Mouse (Mus musculus) urinary bladder, postnatal 10 days (tissue): ENCODE results near the gene Hpgds.

Source experiments
- DNase-seq: peaks from one replicate; pipeline ENCODE4 v3.0.0; 2022; ENCODE audit warnings: low spot score

Gene Hpgds

DNA sequence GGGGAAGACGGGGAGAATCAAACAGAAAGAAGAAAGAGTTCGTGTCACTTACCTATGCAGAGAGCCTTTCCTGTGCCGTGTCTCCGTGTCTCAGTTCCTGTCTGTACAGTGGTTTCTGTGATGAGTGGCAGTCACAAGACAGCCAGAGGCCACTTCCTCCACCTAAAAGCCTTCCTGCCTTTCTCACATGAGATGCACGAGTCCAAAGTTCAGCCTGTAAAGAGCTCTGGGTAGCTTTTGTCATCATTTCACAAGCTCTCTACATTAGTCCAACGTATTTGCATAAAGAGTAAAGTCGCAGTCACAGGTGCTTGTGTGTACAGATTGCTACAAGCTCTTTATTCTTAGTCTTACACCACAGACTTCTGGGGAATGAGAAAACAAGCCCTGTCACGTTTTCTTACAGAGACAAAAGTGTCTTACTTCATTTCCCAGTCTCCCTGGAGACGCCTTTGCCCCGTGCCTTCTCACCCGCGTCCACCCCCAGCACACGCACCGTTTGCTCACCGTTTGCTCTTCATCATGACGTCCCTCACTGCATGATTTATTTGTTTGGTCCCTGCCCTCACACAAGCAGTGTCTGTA, at the start of gene Hpgds:
Gene Hpgds (minus strand): TSS at position 288 of the 585 bp plus-strand sequence.
- DNase-seq: no peak

DNA sequence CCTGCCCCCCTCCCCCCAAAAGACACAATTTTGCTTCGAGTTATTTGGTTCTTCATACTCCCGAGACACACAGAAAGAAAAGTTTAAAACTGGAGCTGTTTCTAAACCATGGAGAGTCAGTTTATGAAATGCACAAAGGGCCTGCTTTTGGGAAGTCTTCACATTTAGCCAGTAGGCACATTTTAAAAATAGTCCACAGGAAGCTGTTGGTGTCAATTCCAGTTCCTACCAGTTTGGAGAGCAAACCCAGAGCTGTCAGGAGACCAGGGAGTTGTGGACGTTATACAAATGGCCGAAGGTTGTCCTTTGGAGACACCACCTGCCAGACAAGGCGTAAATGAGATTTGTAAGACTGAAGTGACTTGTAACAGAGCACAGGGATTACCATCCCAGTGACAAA, 20.3 kb upstream of the Hpgds start:
- DNase-seq: no peak

DNA sequence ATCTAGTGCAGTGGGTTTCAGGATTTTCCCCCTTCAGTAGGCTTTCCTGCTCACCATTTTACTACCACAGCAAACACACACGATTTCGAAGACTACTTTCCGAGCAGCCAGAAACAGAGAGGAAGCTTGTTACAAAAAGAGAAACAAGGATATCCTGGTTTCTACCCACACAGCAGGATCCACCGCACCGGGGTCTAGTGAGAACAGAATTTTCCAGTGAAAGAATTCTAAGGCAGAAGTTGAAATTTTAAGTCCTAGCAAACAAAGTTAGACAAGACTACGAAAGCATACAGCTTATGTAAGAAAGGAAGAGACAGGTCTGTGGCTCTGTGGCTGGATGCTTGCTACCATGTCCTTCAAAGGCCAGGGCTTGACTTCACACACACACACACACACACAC, 19.4 kb upstream of the Hpgds start:
- no peak for DNase-seq

DNA sequence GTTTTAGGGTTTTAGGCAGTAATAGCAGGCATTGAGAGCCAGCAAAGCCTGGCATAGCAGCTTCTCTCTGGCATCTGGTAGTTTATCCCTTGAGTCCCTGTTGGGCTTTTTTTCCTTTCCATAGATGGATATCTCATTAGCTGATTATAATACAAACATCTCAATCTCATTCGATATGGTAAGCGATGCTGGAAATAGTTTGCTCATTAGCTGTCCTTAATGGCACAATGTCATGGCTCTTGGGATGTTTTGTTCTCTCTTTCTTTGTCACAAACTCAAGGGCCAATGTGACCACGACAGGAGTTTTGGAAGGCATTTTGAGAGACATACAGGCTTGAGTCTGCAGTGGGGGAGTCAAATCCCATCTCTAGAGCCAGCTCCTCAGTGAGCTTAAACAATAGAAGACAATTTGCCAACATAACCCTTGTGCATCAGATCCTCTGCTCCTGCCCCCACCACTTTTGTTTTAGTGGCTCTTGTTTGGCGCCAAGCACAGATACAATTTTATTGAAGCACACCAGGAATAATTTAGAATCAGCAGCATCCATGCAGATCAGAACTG, 14.8 kb upstream of the Hpgds start:
- no peak for DNase-seq

DNA sequence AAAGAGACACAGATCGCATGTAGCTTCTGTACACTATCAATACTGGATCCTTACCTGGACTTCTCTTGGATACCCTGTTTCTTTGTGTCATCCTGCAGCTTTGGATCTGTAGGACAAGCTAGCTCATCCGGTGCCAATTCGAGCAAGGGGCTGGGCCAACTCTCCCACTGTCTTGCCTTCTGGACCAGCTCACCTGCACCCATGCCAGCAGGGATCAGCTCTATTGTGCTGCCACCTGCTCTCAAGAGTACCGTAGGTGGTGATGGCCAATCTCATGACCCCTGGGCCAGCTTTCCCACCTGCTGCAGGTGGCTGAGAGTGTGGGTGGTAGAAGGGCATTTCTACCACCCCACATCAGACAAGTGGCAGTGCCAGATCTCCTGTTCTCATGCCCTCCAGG, 12.3 kb upstream of the Hpgds start:
- DNase-seq: no peak

DNA sequence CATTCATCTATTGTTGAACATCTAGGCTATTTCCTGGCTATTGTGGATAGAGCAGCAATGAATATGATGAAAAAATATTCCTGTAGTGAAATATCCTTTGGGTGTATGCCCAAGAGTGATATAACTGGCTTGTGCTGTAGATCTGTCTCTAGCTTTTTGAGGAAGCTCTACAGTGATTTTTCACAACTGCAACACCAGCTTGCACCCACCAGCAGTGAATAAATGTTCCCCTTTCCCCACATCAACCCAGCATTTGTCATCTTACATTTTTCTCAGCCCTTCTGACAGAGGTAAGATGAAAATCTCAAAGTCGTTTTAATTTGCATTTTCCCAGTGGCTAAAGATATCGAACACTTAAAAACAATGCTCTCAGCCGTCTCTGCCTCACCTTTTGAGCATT, 8.9 kb upstream of the Hpgds start:
- DNase-seq: no peak

DNA sequence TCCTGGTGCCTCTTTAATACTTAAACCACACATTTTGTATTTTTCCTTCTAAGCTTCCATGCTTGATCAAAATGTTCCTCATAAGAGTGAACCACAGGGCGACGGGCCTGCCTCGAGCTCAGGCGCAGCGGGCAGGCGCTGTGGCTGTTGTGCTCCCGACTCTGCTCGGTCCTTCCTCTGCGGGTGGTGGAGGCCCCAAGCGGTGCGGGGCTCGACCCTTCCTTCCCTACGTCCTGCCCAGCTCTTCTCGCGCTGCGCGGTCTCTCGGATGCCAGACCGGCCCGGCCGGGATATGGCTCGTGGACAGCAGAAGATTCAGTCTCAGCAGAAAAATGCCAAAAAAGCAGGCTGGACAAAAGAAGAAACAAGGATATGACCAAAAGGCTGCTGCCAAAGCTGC, 6.0 kb upstream of the Hpgds start:
- no peak for DNase-seq

DNA sequence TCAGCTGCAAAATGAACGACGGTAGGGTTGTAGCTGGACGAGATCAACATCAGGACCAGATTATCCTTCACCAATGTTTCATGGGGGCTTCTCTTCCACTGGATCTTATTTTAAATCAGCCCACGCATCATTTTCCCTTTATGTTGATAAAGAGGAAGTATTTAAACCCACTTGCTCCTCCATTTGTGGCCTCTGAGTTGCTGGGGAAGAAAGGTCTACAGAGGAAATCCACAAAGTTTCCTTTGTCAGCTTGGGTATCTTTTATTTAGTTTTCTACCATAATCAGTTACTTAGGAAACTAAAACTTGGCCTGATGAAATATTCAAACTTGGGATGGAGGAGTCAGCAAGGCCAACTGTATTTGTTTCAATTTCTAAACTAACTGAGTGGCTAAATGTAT, 1.7 kb upstream of the Hpgds start:
- no peak for DNase-seq

DNA sequence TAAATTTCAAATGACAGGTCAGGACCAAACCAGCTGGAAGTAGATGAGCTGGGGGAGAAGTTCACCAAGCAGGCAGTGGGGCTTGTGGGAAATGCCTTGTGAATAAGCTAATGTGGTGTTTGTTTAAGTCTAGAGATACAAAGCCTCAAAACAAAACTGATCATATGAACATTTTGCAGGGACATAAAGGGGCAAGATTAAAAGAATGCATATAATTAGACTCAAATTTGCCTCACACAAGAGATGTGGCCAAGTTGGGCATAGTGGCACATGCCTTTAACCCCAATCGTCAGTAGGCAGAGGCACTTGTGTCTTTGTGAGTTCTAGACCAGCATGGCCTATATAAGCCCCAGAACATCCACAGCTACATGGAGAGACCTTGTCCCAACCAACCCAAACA, 2.4 kb downstream of the Hpgds start:
- DNase-seq: no peak

DNA sequence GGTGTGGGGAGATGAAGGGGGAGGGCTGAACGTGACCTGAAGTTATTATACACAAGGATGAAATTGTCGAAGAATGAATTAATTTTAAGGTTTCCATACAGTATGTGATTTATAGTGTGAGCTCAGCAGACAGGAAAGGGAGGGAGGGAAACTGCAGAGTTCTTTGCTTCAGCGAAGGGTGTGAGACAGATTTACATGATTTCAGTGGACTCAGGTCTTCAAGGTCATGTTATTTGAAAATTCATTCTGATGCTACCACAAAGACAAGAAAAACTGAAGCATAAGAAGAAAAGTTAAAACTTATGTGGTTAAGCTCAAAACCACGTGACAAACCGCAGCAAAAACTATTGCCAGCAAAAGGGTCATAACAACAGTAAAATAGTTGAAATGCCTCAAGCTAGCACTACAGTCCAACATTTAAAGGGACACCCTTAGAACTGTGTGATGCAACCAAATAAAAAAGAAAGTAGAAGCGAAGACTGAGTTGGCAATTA, 3.9 kb downstream of the Hpgds start:
- no peak for DNase-seq

DNA sequence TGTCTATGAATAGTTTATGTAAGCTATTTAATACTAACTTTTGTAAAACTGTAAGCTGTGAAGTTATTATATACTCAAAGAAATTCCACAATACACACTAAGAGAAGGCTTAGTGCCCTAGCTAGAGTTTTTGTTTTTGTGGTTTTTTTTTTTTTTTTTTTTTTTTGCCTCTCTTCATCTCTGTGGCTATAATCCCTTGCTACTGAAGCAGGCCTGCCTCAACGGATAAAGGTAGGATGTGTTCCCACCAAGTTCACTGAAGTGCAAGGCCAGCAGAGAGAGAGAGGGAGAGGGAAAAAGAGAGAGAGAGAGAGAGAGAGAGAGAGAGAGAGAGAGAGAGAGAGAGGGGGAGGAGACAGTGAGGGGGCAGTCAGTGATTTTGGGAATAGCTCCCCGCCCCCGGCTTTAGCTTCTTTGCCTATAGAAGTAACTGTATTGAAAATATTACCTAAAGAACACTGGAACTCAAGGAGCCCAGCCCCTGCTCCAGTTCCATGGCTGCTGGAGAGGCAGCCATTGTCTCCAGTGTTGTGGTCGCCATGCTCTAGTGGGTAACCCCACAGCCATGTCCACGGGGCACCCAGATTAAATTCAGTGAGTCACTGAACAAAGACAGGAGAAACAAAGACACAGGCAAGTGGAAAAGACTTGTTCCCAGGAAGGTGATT, 4.5 kb downstream of the Hpgds start:
- no peak for DNase-seq

DNA sequence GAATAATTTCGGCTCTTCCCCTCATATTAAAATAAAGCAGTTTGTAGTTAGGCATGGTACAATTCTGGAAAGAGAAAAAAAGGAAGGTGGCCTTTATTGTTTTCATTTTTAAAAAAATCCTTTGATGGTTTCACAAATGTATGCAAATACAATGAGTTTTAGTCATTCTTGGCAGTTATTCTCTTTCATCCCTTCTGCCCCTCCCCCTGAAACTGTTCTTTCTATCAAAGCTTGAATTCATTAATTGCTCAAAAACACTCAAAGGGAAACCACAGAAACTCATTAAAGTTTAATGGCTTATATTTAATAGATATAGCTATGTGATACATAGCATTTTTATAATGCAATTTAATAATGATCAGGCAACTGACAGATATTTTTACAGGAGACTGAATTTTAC, 6.5 kb downstream of the Hpgds start:
- DNase-seq: no peak

DNA sequence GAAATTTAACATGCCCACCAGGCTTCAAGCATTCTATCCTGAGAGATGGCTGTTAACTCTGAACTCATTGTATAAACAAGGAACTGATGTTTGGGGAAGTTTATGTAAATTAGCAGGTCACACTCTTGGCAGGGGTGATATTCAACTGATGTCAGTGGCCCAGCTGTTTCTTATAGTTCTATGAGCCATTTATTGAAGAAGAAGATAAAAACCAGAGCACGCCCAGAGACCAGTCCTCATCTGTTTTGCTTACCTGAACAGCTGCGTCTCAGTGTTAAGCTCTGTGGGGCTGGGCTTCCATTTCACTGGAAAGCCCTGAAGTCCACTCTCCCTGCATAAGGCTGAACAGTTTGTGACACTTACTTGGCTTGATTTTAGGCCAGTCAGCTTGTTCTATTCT, 6.9 kb downstream of the Hpgds start:
- no peak for DNase-seq

DNA sequence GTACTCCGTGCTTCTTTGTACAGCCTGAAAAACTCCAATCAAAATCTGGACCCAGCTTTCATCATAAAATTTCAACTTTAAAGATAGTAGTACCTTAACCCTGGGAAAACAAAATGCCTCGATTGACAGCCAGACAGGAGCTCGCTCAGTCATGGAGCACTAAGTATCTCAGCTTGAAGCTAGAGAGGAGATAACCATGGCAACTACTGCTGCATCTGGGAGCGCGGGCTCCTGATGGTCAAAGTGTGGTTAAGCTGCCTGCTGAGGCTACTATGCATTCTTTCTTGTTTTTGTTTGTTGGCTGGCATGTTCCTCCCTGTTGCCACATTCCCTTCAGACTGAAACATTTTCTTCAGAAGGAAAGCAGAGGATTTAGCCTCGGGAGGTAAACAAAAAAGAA, 12.3 kb downstream of the Hpgds start:
- no peak for DNase-seq

DNA sequence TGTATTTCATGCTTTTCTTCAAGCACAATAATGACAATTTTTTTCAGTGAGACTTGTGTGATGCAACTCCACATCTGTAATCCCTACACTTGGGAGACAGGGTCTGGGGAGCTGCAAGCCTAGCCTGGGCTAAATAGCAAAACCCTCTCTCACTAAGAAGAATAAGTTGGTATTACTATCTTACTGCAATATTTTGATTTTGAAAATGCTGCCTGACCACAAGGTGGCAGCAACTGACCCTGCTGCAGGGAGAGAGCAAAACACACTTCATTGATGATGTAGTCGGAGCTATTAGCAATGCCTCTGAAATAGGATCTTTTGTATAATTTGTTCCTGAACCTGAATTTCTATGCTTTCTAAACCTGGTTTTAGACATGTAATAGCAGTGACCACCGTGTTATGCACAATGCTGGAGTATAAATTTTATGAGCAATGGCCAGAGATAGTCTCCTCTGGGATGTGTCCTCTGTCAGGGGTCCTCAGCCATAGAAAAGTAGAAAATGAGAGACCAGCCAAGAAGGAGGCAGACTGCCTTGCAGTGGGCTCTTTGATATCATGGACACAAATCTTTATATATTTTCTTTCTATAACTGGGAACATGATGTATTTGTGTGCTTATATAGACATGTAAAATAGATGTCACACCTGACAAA, 18.5 kb downstream of the Hpgds start:
- no peak for DNase-seq

DNA sequence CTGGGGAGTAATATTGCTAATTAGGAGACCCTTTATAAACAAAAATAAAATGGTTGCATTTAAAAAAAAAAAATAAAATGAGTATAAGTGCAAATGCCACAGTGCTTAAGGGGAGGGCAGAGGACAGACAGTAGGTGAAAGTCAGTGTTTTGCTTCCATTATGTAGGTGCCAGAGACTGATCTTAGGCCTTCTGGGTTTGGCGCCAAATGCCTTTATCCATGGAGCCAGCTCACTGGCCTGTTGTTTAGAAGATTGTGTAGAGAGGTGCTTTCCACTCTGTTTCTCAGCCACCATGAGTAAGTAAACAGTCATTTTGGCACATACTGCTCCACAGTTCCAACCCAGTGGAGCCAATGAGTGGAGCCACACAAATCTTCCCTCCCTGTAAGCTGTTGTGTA, 27.2 kb downstream of the Hpgds start:
- DNase-seq: no peak

DNA sequence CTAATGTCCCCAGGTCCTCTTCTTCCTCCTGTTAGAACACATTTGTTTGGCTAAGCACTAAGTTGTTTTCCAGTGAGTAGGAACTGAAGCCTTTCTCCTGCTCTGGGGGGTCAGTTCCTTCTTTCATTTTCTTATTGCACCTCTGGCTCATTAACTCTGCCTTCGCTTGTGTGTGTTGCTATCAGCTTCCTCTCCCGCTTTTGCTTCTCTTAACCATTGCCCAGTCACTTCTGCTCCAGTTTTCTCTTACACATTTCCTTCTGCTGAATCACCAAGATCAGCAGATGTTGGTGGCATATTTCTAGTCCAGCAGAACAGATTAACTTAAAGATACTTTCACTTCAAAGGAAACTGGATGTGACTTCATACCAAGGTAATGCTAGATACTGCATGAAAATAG, 29.8 kb downstream of the Hpgds start:
- no peak for DNase-seq

DNA sequence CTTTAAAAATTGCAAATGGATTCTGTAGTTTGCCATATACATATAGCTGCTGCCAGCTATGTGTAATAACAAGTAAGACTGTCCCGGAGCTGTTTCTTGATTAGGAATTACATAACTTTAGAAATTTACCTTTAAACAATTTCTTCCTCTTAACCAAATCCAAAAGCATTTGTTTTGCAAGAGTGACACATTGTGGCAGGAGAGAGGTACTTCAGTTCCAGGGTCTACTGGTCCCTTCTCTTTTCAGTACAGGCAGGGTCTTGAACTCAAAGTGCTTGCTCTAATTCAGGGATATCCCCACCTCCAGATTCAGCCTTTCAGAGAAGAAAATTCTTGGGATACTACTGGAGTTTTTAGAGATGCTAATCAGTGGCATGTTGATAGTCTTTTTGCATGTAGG, 65.6 kb downstream of the Hpgds start:
- no peak for DNase-seq

DNA sequence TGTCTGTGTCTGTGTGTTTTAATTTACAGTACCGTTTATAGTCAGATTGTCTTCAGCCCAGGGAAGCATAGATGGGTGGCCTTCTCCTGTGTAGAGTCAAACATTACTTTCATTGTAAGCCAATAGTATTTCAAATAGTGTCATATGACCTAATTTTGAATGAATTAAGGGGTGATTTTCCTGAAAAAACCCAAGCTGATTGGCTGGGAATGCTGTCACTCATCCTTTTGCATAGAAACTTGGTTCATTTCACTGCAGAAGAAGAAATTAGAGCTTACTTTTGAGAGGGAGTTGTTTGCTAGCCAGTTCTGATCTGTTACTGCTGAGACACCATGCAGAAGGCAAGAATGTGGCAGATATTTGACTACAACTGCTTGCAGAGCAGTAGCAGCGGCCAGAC, 69.5 kb downstream of the Hpgds start:
- no peak for DNase-seq
